Mouse (Mus musculus) kidney, embryonic 14.5 days (tissue): ENCODE measurements around the gene Gsap. TPM values are rescaled to one million over a fixed set of nuclear protein-coding genes. Genes with fewer than 3 reads are reported as not detected.

ENCODE experiments used
- ATAC-seq: fragments of 200-750 bp; cut with Nextera tagmentation; 2 replicates; pipeline ENCODE4 v1.8.0; 2017; ENCODE audit warnings: moderate number of reproducible peaks, mild to moderate bottlenecking, moderate TSS enrichment, moderate library complexity; ENCODE audit not compliant: low FRiP score, low TSS enrichment
- H3K27ac ChIP-seq: fragments of 300-500 bp; sonication (generic); 2 replicates; pipeline ENCODE4 v1.5.1; 2014; ENCODE audit warnings: low read depth, mild to moderate bottlenecking, low read length, moderate library complexity, mixed read lengths
- H3K27me3 ChIP-seq: fragments of 300-500 bp; sonication (generic); 2 replicates; pipeline ENCODE4 v1.6.1; 2014; ENCODE audit warnings: mild to moderate bottlenecking, low read length; ENCODE audit not compliant: control insufficient read depth, insufficient read depth
- H3K36me3 ChIP-seq: fragments of 300-500 bp; sonication (generic); 2 replicates; pipeline ENCODE4 v1.6.1; 2014; ENCODE audit warnings: low read length, mixed read lengths; ENCODE audit not compliant: control insufficient read depth, insufficient read depth
- H3K4me1 ChIP-seq: fragments of 300-500 bp; sonication (generic); 2 replicates; pipeline ENCODE4 v1.6.1; 2014; ENCODE audit warnings: low read length, mixed read lengths; ENCODE audit not compliant: control insufficient read depth, insufficient read depth
- H3K4me2 ChIP-seq: fragments of 300-500 bp; sonication (generic); replicated peaks from 2 replicates; pipeline ENCODE4 v1.6.1; 2014; ENCODE audit warnings: low read depth, mild to moderate bottlenecking, low read length
- H3K4me3 ChIP-seq: fragments of 300-500 bp; sonication (generic); 2 replicates; pipeline ENCODE4 v1.5.1; 2014; ENCODE audit warnings: mild to moderate bottlenecking, low read length
- H3K9ac ChIP-seq: fragments of 300-500 bp; sonication (generic); 2 replicates; pipeline ENCODE4 v1.6.1; 2014; ENCODE audit warnings: low read depth, mild to moderate bottlenecking, low read length, moderate library complexity
- H3K9me3 ChIP-seq: fragments of 300-500 bp; sonication (generic); 2 replicates; pipeline ENCODE4 v1.6.1; 2016; ENCODE audit warnings: low read length; ENCODE audit not compliant: control insufficient read depth
- WGBS: fragments of 180-500 bp; shearing (Covaris S2); extraction: QIAGEN DNeasy Blood & Tissue Kit; methylation state at CpG from one replicate; pipeline ENCODE4 v1.1.7; 2014; 5-methylcytosine and 5-hydroxymethylcytosine counted together
- polyA plus RNA-seq: library from polyadenylated mRNA; unstranded; fragments of >200 nt; fragmentation: Nextera tagmentation; extraction: Ambion mirVana; gene quantifications from 2 replicates; pipeline ENCODE4 v1.2.1, GENCODE M21; 2014

Gene Gsap
- polyA plus RNA-seq, 1 experiment from 2014 or later = 1.5 TPM

DNA sequence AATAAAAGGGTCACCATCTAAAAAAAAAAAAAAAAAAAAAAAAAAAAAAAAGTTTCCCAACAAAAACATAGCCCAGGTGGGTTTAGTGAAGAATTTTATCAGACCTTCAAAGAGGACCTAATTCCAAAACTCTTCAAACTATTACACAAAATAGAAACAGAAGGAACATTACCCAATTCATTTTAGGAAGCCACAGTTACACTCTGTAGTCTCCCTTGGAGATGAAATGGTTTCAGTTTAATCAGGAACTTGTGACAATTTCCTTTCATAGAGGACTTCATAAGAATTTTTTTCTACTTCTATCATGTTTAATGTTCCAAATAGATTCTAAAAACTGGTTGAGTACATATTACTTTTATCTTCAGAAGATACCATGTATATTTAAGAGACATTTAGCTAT is 165.6 kb downstream of the Gsap start:
- Histone ChIP-seq H3K9me3 (no peaks in the 10 kb centered on the region), H3K27me3 (no peaks in the 10 kb centered on the region)

DNA sequence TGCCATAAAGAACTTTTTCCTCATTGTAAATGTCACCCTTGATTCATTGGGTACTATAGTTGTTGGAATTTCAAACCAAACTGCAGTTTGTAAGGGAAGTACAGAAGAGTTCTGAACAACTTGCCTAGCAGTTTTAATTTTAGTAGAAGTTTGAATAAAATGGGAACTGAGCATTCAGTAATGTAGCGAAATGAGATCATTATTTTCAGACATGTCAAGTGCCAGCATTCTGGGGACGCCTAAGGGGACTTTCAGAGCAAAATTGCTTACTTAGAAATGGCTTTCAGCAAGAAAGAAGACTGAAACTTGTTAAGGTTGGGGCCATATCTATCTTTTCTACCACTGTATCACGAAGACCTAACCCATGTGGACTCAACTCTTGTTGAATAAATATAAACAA is 172.6 kb downstream of the Gsap start:
- H3K9ac ChIP-seq = no peak overlapping the region
- ATAC-seq = no peak
- H3K36me3 ChIP-seq = no peaks in the 10 kb centered on the region
- no peak overlapping the region for H3K27ac ChIP-seq
- no peaks in the 10 kb centered on the region for H3K4me1 ChIP-seq
- WGBS = 84% methylated on average over 3 of the region's 3 CpGs
- no peaks in the 10 kb centered on the region for H3K27me3 ChIP-seq
- peaks cover 2% of the 10 kb centered on the region; the same call in 1 of the 2 replicates for H3K9me3 ChIP-seq
- no peak overlapping the region for H3K4me2 ChIP-seq
- no peak overlapping the region for H3K4me3 ChIP-seq

More for the DNA sequence above, 165.6 kb downstream of the Gsap start:
- H3K4me1 ChIP-seq = no peaks in the 10 kb centered on the region
- H3K36me3 ChIP-seq = no peaks in the 10 kb centered on the region
- no peak overlapping the region for H3K4me3 ChIP-seq
- no peak overlapping the region for H3K4me2 ChIP-seq
- ATAC-seq = no peak
- no peak overlapping the region for H3K27ac ChIP-seq
- H3K9ac ChIP-seq = no peak overlapping the region

DNA sequence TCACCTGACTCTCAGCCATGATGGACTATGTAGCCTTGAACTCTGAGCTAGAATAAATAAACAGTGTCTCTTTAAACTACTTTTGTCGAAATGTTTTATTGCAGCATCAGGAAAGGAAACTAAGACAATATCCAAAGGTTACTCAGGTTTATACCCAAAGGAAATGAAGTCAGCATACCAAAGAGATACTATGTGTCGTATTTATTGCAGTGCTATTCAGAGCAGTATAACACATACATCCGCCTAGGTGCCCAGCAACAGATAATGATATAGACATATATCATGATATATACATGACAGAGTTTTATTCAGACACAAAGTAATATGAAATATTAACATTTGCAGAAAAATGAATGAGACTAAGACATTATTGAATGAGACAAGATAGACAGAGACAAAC is 177.3 kb downstream of the Gsap start:
- Histone ChIP-seq H3K4me2 (no peak overlapping the region), H3K4me1 (no peaks in the 10 kb centered on the region), H3K9me3 (peaks cover 2% of the 10 kb centered on the region; the same call in 1 of the 2 replicates), H3K27ac (no peak overlapping the region), H3K36me3 (no peaks in the 10 kb centered on the region), H3K27me3 (no peaks in the 10 kb centered on the region), H3K4me3 (no peak overlapping the region), H3K9ac (no peak overlapping the region)
- WGBS = 29% methylated on average over 3 of the region's 3 CpGs
- no peak for ATAC-seq

Other genes starting within 250 kb of the Gsap start
- gene Rsbn1l, start 229.9 kb upstream of the Gsap start, polyA plus RNA-seq = 9.3 and 9.8 TPM in 2 replicates
- gene Ptpn12, start 130.3 kb upstream of the Gsap start, polyA plus RNA-seq = 30.8 and 36.9 TPM in 2 replicates
- 0.87 and 0.94 TPM in 2 replicates for gene Fgl2, start 186.4 kb downstream of the Gsap start, polyA plus RNA-seq
- gene Ccdc146, start 238.4 kb downstream of the Gsap start, polyA plus RNA-seq = 0.14 TPM in 1 of 2 replicates, not detected in the other
- gene Fam185a, start 238.7 kb downstream of the Gsap start, polyA plus RNA-seq = 5.8 and 7.4 TPM in 2 replicates